Mouse (Mus musculus) hindbrain, embryonic 13.5 days (tissue): ENCODE data around the gene Kif18a. TPM values are rescaled to one million over a fixed set of nuclear protein-coding genes. Genes with fewer than 3 reads are reported as not detected.

Experiments used
- ATAC-seq: fragments of 200-750 bp; cut with Nextera tagmentation; 2 replicates; pipeline ENCODE4 v1.8.0; 2017; ENCODE audit warnings: moderate TSS enrichment; ENCODE audit not compliant: low FRiP score
- H3K27ac ChIP-seq: fragments of 300-500 bp; sonication (generic); 2 replicates; pipeline ENCODE4 v1.5.1; 2015; ENCODE audit warnings: inconsistent platforms, mild to moderate bottlenecking, moderate library complexity
- H3K27me3 ChIP-seq: fragments of 300-500 bp; sonication (generic); 2 replicates; pipeline ENCODE4 v1.6.1; 2015; ENCODE audit warnings: mild to moderate bottlenecking, inconsistent platforms
- H3K36me3 ChIP-seq: fragments of 300-500 bp; sonication (generic); 2 replicates; pipeline ENCODE4 v1.6.1; 2015; ENCODE audit warnings: mild to moderate bottlenecking, inconsistent platforms
- H3K4me1 ChIP-seq: fragments of 300-500 bp; sonication (generic); replicated peaks from 2 replicates; pipeline ENCODE4 v1.6.1; 2015; ENCODE audit warnings: inconsistent platforms
- H3K4me2 ChIP-seq: fragments of 300-500 bp; sonication (generic); 2 replicates; pipeline ENCODE4 v1.6.1; 2015; ENCODE audit warnings: inconsistent platforms, mild to moderate bottlenecking, moderate library complexity
- H3K4me3 ChIP-seq: fragments of 300-500 bp; sonication (generic); 2 replicates; pipeline ENCODE4 v1.5.1; 2015; ENCODE audit warnings: mild to moderate bottlenecking, inconsistent platforms
- H3K9ac ChIP-seq: fragments of 300-500 bp; sonication (generic); 2 replicates; pipeline ENCODE4 v1.6.1; 2015; ENCODE audit warnings: mild to moderate bottlenecking, inconsistent platforms
- H3K9me3 ChIP-seq: fragments of 300-500 bp; sonication (generic); 2 replicates; pipeline ENCODE4 v1.6.1; 2016; ENCODE audit warnings: inconsistent platforms
- WGBS: fragments of 180-500 bp; shearing (Covaris S2); methylation state at CpG from one replicate; pipeline ENCODE4 v1.1.7; 2015; 5-methylcytosine and 5-hydroxymethylcytosine counted together
- polyA plus RNA-seq: library from polyadenylated mRNA; unstranded; fragments of >200 nt; fragmentation: Nextera tagmentation; extraction: Ambion mirVana; gene quantifications from 2 replicates; pipeline ENCODE4 v1.2.1, GENCODE M21; 2015

Gene Kif18a
- polyA plus RNA-seq, 1 experiment from 2014 or later = 6.6 TPM

- Histone ChIP-seq H3K36me3 (no peaks in the 10 kb centered on the region), H3K27me3 (no peaks in the 10 kb centered on the region), H3K4me2 (no peak overlapping the region), H3K4me1 (no peaks in the 10 kb centered on the region), H3K9me3 (no peaks in the 10 kb centered on the region), H3K9ac (no peak overlapping the region), H3K4me3 (no peak overlapping the region), H3K27ac (no peak overlapping the region)
- no peak for ATAC-seq
- WGBS = 95% methylated on average over 1 of the region's 1 CpGs
Measured at GRCm38 (mm10) chr2:109298160-109298559, 17.6 kb downstream of the Kif18a start.

GRCm38 (mm10) chr2:109302234-109302633 lies 21.7 kb downstream of the Kif18a start:
- no peaks in the 10 kb centered on the region for H3K4me1 ChIP-seq
- no peak overlapping the region for H3K9ac ChIP-seq
- no peak overlapping the region for H3K4me3 ChIP-seq
- H3K9me3 ChIP-seq = no peaks in the 10 kb centered on the region
- no peaks in the 10 kb centered on the region for H3K27me3 ChIP-seq
- WGBS = 91% methylated on average over 3 of the region's 3 CpGs
- H3K36me3 ChIP-seq = no peaks in the 10 kb centered on the region
- no peak overlapping the region for H3K27ac ChIP-seq
- H3K4me2 ChIP-seq = no peak overlapping the region
- no peak for ATAC-seq

- H3K27me3 ChIP-seq = no peaks in the 10 kb centered on the region
- H3K4me2 ChIP-seq = no peak overlapping the region
- no peaks in the 10 kb centered on the region for H3K9me3 ChIP-seq
- H3K4me3 ChIP-seq = no peak overlapping the region
- no peaks in the 10 kb centered on the region for H3K4me1 ChIP-seq
- no peaks in the 10 kb centered on the region for H3K36me3 ChIP-seq
- no peak overlapping the region for H3K9ac ChIP-seq
- H3K27ac ChIP-seq = no peak overlapping the region
- no peak for ATAC-seq
Measured at GRCm38 (mm10) chr2:109303638-109304037, 23.1 kb downstream of the Kif18a start.

- no peaks in the 10 kb centered on the region for H3K4me1 ChIP-seq
- H3K27me3 ChIP-seq = no peaks in the 10 kb centered on the region
- no peak overlapping the region for H3K27ac ChIP-seq
- H3K9ac ChIP-seq = no peak overlapping the region
- no peak overlapping the region for H3K4me2 ChIP-seq
- no peaks in the 10 kb centered on the region for H3K9me3 ChIP-seq
- 0 out of 2 replicates have a peak, but pooled peaks cover 6% of the 10 kb centered on the region for H3K36me3 ChIP-seq
- ATAC-seq = no peak
- no peak overlapping the region for H3K4me3 ChIP-seq
- whole genome bisulfite sequencing = 94% methylated on average over 5 of the region's 5 CpGs
Measured at GRCm38 (mm10) chr2:109311369-109311768, 30.8 kb downstream of the Kif18a start.

GRCm38 (mm10) chr2:109331807-109332206 lies 51.3 kb downstream of the Kif18a start:
- WGBS = 91% methylated on average over 1 of the region's 1 CpGs

GRCm38 (mm10) chr2:109334237-109334636 lies 53.7 kb downstream of the Kif18a start:
- H3K4me1 ChIP-seq = no peaks in the 10 kb centered on the region
- H3K4me2 ChIP-seq = no peak overlapping the region
- ATAC-seq = no peak
- H3K36me3 ChIP-seq = 0 out of 2 replicates have a peak, but pooled peaks cover 4% of the 10 kb centered on the region
- 97% methylated on average over 5 of the region's 5 CpGs for WGBS
- H3K27me3 ChIP-seq = no peaks in the 10 kb centered on the region
- no peak overlapping the region for H3K4me3 ChIP-seq
- no peak overlapping the region for H3K27ac ChIP-seq
- no peaks in the 10 kb centered on the region for H3K9me3 ChIP-seq
- H3K9ac ChIP-seq = no peak overlapping the region

More at GRCm38 (mm10) chr2:109331807-109332206, 51.3 kb downstream of the Kif18a start:
- H3K27me3 ChIP-seq = no peaks in the 10 kb centered on the region
- no peak overlapping the region for H3K9ac ChIP-seq
- H3K9me3 ChIP-seq = no peaks in the 10 kb centered on the region
- H3K4me1 ChIP-seq = no peaks in the 10 kb centered on the region
- H3K4me3 ChIP-seq = no peak overlapping the region
- 0 out of 2 replicates have a peak, but pooled peaks cover 4% of the 10 kb centered on the region for H3K36me3 ChIP-seq
- H3K27ac ChIP-seq = no peak overlapping the region
- no peak for ATAC-seq
- no peak overlapping the region for H3K4me2 ChIP-seq

- ATAC-seq = no peak
- no peaks in the 10 kb centered on the region for H3K27me3 ChIP-seq
- no peaks in the 10 kb centered on the region for H3K9me3 ChIP-seq
- no peak overlapping the region for H3K27ac ChIP-seq
- H3K4me3 ChIP-seq = no peak overlapping the region
- H3K4me1 ChIP-seq = no peaks in the 10 kb centered on the region
- H3K9ac ChIP-seq = no peak overlapping the region
- 0 out of 2 replicates have a peak, but pooled peaks cover 4% of the 10 kb centered on the region for H3K36me3 ChIP-seq
- 93% methylated on average over 1 of the region's 1 CpGs for WGBS
- no peak overlapping the region for H3K4me2 ChIP-seq
Measured at GRCm38 (mm10) chr2:109335765-109336164, 55.2 kb downstream of the Kif18a start.

- Histone ChIP-seq H3K36me3 (no peaks in the 10 kb centered on the region), H3K4me3 (no peak overlapping the region), H3K9me3 (no peaks in the 10 kb centered on the region), H3K9ac (no peak overlapping the region), H3K4me2 (no peak overlapping the region), H3K4me1 (no peaks in the 10 kb centered on the region), H3K27me3 (no peaks in the 10 kb centered on the region), H3K27ac (no peak overlapping the region)
- 63% methylated on average over 4 of the region's 4 CpGs for WGBS
- no peak for ATAC-seq
Measured at GRCm38 (mm10) chr2:109345386-109345785, 64.8 kb downstream of the Kif18a start.

GRCm38 (mm10) chr2:109348742-109349141 lies 68.2 kb downstream of the Kif18a start:
- Histone ChIP-seq H3K27ac (no peak overlapping the region), H3K4me1 (no peaks in the 10 kb centered on the region), H3K9ac (no peak overlapping the region), H3K4me3 (no peak overlapping the region), H3K27me3 (no peaks in the 10 kb centered on the region), H3K9me3 (no peaks in the 10 kb centered on the region), H3K36me3 (no peaks in the 10 kb centered on the region), H3K4me2 (no peak overlapping the region)
- WGBS = 90% methylated on average over 4 of the region's 4 CpGs
- no peak for ATAC-seq

GRCm38 (mm10) chr2:109358456-109359141 lies 78.1 kb downstream of the Kif18a start:
- H3K9me3 ChIP-seq = no peaks in the 10 kb centered on the region
- no peak for ATAC-seq
- 55% methylated on average over 3 of the region's 3 CpGs for WGBS
- no peak overlapping the region for H3K9ac ChIP-seq
- H3K36me3 ChIP-seq = no peaks in the 10 kb centered on the region
- H3K27me3 ChIP-seq = no peaks in the 10 kb centered on the region
- no peak overlapping the region for H3K27ac ChIP-seq
- no peak overlapping the region for H3K4me2 ChIP-seq
- H3K4me3 ChIP-seq = no peak overlapping the region
- no peaks in the 10 kb centered on the region for H3K4me1 ChIP-seq

- WGBS = 92% methylated on average over 1 of the region's 1 CpGs
Measured at GRCm38 (mm10) chr2:109365962-109366361, 85.4 kb downstream of the Kif18a start.

GRCm38 (mm10) chr2:109374881-109375280 lies 94.3 kb downstream of the Kif18a start:
- H3K4me3 ChIP-seq = no peak overlapping the region
- no peaks in the 10 kb centered on the region for H3K4me1 ChIP-seq
- H3K36me3 ChIP-seq = no peaks in the 10 kb centered on the region
- no peak for ATAC-seq
- H3K9ac ChIP-seq = no peak overlapping the region
- no peaks in the 10 kb centered on the region for H3K9me3 ChIP-seq
- no peaks in the 10 kb centered on the region for H3K27me3 ChIP-seq
- H3K27ac ChIP-seq = no peak overlapping the region
- 44% methylated on average over 2 of the region's 2 CpGs for WGBS
- H3K4me2 ChIP-seq = no peak overlapping the region

More at GRCm38 (mm10) chr2:109365962-109366361, 85.4 kb downstream of the Kif18a start:
- Histone ChIP-seq H3K4me3 (no peak overlapping the region), H3K27me3 (no peaks in the 10 kb centered on the region), H3K27ac (no peak overlapping the region), H3K36me3 (no peaks in the 10 kb centered on the region), H3K4me2 (no peak overlapping the region), H3K9me3 (no peaks in the 10 kb centered on the region), H3K4me1 (no peaks in the 10 kb centered on the region), H3K9ac (no peak overlapping the region)
- no peak for ATAC-seq

GRCm38 (mm10) chr2:109384019-109384418 lies 103.5 kb downstream of the Kif18a start:
- H3K27ac ChIP-seq = no peak overlapping the region

More at GRCm38 (mm10) chr2:109384019-109384418, 103.5 kb downstream of the Kif18a start:
- H3K27me3 ChIP-seq = no peaks in the 10 kb centered on the region
- no peaks in the 10 kb centered on the region for H3K4me1 ChIP-seq
- H3K9ac ChIP-seq = no peak overlapping the region
- no peak overlapping the region for H3K4me2 ChIP-seq
- 74% methylated on average over 1 of the region's 1 CpGs for WGBS
- ATAC-seq = no peak
- H3K9me3 ChIP-seq = no peaks in the 10 kb centered on the region
- no peak overlapping the region for H3K4me3 ChIP-seq
- H3K36me3 ChIP-seq = no peaks in the 10 kb centered on the region
